Mouse (Mus musculus): ENCODE measurements around the gene Gm9803.

Gene Gm9803

DNA sequence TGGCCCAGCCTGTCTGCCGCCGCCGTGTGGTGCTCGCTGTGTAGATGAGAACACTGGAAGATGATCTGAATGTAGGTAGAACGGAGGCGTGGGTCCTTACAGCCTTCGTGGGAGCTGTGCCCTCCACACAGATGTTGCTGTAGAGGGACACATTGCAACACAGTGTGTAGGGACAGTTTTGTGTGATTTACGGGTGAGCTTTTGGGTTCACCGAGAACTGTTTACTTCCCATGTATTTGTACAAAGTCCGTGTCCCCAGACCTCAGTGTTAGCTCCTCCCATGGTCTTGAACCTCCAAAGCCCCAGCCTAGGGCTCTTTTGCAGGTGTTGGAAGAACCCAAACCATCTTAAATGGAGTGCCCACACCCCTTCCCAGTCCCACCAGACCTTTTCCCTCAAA, 10.9 kb upstream of the Gm9803 start:
- no peak for DNase-seq (ENCODE audit: low spot score)

DNA sequence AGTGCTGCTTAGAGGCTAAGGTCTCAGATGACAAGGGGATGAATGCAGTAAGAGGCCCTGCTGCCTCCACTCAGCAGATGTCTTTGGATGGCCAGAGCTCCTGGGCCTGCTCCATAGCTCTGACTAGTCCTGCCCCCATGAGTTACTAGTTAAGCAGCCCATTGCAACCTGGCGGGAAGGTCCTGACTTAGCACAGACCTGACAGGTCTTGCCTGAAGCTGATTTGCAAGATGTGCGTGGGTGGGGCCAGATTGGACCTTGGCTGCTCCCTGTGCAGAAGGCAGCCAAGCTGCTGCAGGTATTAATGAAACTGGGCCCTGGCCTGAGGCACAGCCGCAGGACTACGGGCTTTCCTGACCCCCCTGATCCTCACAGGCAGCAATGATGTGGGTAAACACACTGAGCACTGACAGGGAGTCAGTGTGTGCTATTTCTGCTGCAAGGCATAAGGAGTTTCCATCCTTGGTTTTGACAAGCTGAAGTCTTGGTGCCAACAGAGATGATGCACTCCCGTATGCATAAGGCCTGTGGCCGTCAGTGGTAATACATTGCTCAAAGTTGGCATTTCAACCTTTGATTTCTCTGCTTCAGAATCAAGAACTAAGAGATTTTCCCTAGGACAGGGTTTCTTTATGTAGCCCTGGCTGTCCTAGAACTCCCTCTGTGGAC, 6.8 kb upstream of the Gm9803 start:
- DNase-seq (ENCODE audit: low spot score): no peak

DNA sequence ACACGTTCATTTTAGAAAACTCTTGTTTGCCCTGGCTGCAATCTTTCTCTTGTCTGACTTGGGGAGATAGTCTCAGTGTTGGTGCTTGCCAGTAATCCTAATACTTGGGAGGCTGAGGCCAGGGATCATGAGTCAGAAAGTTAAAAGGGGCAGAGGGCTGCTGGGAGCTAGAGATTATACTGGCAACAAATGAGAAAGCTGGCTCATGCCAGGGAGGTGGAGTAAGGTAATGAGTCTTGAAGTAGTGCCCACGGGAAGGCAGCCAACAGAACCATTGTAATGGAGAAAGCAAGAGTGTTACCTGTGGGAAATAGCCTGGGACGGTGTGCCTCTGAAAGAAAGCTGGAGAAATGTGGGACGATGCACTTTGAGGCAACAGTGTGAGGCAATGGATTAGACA, 6.0 kb upstream of the Gm9803 start:
- DNase-seq (ENCODE audit: low spot score): no peak

DNA sequence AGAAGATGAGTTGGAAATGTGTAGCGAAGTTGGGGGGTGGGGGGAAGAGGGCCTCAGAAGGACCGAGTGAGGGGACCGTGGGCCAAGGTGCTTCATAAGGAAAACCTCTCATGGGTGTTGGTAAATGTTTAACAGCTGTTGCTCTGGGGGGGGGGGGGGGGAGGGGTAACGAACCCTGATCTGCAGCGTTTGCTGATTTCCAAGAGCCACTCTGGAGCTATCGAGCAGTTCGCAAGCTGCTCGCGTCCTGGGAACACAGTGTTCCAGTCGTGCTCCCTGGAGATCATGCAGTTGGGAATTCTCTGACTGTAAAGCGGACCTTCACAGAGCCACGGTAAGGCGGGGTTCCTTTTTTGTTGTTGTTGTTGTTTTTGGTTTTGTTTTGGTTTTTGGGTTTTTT, 5.5 kb upstream of the Gm9803 start:
- DNase-seq (ENCODE audit: low spot score): peak; percentile 58

DNA sequence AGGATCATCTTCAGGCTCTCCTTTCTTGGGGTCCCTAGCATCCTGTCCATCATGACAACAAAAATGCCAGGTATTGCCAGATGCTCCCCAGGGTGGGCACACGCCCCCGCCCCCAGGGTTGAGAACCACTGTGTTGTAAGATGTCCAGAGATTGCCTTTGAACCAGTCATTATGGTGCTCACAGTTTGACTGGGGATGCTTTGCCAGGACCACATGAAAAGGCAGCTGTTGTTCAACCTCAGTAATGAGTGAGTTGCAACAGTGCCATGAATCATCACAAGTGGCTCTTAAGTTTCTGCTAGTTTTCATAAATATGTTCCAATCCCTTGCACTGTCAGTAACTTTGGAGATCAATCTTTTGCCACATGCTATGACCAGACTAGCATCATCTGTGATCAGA, 3.9 kb upstream of the Gm9803 start:
- DNase-seq (ENCODE audit: low spot score): no peak

DNA sequence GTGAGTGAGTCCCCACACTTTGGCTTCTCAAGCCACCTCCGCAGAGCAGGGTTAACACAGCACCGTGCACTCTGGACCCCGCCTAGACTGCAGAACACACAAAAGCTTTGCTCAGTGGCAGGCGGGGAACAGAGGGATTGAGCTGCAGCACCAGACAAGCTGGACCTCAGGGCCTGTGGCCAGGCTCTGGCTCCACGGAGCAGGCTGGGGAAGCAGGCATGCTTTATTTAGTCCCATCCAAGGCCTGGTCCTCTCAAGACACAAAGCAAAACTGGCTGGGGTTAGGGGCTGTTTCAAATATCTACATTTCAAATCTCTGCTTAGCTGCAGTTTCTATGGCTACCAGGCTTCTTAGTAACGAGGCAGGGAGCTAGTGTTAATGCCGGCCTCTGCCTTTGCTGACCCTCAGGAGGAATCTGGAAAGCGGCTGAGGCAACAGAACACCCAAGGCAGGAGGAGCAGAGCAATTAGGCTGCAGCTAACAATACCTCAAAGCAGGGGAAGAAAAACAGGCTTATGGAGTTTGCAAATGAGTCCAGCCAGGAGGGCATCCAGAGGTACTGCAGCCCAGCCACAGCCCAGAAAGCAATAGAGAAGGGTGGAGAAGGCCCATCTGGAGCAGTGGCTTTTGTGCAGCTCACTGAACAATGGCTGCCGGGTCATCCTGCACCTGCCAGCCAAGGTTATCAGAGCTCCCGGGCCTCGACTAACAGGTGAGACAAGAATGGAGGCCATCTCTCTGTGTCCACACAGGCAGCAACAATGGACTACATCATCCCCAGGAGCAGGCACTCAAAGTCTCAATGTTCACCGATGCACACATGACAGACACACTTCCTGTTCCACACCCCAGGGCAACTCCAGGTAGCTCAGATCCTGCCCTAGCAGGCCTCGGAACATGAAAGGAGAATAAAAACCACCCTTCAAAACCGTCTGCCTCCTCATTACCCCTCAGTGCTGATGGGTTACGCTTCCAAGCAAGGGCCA, 3.7 kb downstream of the Gm9803 start:
- DNase-seq (ENCODE audit: low spot score): no peak

DNA sequence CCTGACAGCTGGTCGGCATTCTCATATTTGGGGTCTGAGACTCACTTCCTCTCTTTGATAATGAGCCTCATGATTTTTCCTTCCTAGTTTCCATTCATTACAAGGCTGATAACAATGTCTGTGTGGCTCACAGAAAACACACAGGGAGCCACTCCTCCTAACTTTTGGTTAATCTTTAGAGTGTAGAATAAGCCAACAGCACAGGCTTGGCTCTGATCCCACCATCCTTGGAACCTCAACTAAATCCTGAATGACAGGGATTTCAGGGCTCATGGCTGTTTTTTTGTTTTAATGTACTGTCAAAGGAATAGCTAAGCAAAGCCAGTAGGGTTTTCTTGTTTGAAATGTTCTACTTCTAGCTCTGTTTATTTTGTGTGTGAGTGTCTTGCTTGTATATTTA, 10.5 kb downstream of the Gm9803 start:
- DNase-seq (ENCODE audit: low spot score): no peak

DNA sequence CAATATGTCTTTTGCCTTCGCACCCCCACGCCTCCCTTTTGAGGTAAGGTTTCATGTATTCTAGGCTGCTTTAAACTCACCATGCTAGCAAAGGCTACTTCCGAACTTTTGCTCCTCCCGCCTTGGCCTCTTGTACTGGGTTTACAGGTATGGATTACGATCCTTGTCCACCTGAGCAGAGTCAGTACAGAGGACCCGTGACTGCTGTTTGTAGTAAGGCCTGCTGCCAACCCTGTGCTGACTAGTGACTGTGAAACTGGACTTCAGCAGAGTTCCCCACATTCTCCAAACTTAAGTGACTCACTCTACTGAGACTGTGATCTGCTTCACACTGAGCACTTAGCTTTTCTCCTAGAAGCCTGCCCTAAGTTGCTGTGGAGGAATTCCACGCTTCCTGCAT, 13.8 kb downstream of the Gm9803 start:
- no peak for DNase-seq (ENCODE audit: low spot score)

DNA sequence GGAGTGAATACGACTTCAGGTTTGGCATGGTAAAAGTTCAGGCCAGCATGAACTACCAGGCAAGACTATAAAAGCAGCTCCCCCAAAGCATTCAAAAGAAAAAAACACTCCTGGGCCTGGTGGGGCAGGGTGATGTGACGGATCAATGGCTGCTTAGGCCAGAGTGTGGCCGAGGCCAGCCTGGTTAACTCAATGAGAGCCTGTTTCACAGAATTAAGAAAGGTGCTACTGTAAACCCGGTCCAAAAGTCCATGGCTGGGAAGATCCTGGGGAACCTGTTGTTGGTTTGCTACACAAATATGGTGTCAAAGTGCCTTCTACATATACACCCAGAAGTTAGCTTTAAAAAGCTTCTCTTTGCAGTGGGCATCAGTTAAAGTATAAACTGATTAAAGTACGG, 14.9 kb downstream of the Gm9803 start:
- no peak for DNase-seq (ENCODE audit: low spot score)

DNA sequence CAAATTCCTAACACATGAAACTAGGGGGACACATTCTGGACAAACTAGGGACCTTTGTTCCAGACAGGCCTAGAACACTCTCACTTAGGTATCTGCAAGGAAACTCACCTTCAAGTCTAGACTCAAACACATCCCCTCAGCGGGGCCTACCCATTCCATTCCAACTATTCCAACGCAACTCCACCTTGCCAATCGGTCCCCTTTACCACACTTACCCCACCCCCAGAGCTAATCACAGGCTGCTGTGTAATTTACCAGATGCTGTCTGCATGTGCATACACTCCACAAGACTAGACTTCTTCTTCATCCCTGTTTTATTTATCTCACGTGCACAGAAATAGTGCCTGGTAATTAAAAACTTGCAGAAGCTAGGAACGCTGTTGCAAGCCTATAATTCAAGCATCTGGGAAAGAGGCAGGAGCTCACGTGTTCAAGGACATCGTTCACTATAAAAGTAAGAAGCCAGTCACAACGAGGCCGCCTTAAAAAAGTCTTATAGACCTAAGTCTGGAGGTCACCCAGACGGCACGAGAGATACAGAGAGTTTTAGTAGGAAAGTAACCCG, 15.9 kb downstream of the Gm9803 start:
- no peak for DNase-seq (ENCODE audit: low spot score)

DNA sequence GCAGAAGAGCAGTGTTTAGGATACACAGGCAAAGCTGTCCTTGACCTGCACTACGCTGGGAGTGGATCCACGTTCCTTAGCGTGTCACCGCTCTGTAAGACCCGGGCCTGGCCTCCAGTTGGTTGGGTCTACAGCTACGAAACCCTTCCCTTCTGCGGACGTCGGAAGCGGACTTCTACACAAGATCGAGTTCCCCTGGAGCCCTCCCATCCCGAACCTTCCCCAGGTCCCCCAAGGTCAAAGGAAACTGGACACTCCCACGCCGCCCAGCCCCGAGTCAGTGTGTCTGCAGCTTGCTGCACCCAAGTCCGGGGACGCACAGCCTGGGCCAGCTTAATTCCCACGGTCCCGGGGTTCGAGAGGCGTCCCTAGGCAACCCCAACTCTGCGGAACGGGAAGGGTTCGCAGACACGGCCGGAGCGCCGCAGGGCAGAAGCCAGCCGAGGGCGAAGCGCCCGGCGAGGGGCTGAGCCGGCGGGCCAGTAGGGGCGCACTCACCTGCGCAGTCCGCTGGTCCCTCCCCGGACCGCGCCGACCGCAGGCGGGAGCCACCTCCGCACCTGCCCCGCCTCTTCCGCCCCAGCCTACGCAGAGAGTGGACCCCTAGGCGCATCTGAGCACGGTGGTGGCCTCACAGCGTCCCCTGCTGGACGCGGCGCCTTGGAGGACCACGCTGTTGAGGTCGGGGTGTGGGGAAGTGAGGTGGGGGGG, 16.7 kb downstream of the Gm9803 start, which contains the start of gene 1700021F05Rik:
1700021F05Rik (minus strand) TSS at position 553 of the 711 bp plus-strand sequence.
- peak; percentile 98 for DNase-seq (ENCODE audit: low spot score)

DNA sequence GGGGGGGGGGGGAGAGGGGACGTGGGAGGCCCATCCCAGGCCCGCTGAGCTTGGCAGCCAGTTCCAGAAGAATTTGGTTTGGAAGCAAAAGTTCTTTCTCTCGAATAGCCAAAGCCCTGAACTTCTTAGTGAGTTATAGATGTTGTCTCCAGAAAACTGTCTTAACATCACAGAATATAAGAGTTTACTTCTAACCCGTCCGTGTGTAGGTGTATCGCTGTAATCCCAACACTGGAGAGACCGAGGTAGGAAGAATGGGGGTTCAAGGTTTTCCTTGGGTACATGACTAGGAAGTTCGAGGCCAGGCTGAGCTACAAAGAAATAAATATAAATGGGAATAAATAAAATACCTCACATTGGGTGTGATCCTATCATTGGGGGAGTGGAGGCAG, 17.3 kb downstream of the Gm9803 start:
- no peak for DNase-seq (ENCODE audit: low spot score)

DNA sequence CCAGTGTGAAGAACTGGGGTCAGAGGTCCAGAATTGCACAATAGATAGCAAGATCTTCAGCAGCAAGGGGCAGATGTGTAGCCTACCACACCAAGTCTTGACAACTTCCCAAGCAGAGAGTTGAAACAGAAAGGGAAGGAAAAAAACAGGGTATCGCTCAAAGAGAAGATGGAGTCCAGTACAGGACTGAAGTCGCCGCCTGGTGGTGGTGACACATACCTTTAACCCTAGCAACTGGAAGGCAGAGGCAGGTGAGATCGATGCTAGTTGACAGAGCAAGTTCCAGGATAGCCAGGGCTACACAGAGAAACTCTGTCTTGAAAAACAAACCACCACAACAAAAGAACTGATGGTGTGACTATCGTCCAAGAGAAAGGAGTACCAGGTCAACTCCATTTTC, 25.5 kb downstream of the Gm9803 start:
- DNase-seq (ENCODE audit: low spot score): no peak

DNA sequence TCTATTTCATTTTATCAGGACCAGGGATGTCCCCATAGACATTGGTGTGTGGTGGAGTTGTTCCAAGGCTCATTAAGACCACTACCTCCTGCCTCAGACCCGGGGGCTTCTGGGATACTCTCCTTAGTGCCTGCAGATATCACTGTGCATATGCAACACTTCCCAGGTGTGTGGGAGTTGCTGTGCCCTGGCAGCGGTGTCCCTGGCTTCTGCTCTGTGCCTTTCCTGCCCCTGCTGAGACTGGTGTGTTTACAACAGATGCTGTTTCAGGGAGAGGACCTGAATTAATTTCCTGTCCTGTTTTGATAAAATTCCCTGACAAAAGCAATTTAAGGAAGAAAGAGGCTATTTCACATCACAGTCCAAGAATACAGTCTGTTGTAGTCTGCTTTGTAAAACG, 27.0 kb downstream of the Gm9803 start:
- no peak for DNase-seq (ENCODE audit: low spot score)

DNA sequence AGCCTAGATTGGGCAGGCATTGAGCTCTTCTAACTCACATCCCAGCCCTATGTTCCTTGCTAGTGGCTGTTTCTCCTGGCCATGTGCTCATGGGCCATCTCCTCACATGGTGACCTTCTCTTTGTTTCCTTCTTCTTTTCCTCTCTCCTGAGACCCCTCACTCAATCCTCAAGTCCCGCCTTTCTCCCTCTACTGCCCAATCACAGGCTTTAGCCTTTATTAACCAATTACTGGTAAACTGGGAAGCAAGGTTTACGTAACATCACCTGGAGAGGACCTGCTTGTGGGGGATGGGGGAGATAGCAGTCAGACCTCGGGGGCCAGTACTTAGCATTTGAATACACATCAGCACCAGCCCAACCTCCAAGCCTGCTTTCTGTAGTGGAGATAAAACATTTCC, 27.5 kb downstream of the Gm9803 start:
- DNase-seq (ENCODE audit: low spot score): no peak

DNA sequence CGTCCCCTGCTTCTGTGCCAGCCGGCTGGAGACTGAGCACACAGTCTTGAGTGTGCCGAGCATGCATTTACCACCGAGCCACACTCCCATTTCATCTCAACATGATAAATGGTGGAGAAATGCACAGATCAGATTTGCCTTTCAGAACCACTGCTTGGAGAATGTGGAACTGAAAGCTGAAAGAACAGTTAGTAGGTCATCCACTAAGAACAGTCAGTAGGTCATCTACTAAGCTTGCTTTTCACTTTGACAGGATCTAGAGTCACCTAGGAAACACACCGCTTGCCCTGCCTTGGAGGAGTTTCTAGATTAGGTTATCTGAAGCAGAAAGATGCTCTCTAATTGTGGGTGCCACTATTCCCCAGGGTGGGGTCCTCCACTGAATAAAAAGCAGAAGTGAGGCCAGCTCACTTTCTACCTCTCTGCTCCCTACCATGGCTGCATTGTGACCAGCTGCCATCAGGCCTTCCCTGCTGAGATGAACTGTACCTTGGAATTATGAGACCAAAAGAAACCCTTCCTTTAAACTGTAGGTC, 33.8 kb downstream of the Gm9803 start:
- DNase-seq (ENCODE audit: low spot score): no peak

DNA sequence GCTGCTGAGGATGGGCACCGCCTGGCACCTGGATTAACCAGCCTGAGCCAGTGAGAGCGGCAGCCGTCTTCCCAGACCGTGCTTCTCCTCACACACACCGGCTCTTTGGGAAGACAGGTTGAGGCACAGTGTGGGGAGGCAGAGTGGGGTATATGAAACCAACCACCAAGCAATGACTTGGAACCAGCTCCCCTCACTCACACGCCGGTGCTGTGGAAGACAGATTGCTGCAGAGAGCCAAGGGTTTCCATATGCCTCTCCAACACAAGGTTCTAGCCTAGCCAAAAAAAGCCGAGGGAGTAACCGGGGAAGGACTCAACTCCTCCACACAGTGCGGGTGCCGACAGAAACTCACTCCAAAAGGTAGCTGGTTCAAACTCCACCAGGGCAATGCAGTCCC, 35.4 kb downstream of the Gm9803 start:
- DNase-seq (ENCODE audit: low spot score): no peak

DNA sequence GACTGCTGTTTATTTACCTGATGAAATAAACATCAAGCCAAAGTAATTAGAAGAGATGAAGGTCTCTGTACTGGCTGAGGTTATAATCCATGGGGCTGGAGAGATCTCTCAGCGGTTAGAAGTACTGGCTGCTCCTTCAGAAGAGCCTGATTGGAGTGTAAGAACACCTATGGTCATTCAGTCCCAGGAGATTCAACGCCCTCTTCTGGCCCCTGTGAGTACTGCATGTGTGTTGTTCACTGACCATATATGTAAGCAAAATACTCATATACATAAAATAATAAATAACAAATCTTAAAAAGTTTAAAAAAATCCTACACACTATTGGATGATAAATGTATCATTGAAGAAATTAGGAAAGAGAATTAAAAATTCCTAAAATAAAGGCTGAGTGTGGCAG, 36.9 kb downstream of the Gm9803 start:
- no peak for DNase-seq (ENCODE audit: low spot score)

DNA sequence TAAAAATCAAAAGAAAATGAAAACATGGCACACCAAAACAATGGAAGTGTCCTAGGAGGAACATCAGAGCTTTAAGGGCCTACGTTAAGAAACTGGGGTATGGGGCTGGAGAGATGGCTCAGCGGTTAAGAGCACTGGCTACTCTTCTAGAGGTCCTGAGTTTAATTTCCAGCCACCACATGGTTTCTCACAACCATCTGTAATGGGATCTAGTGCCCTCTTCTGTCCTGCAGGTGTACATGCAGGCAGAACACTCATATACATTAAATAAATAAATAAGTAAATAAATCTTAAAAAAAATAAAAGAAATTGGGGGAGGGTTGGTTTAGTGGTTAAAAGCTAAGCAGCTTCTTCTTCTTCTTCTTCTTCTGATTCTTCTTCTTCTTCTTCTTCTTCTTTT, 37.4 kb downstream of the Gm9803 start:
- no peak for DNase-seq (ENCODE audit: low spot score)
